Mouse (Mus musculus) ovary, adult 18-20 months (tissue): ENCODE measurements around the gene Ptges.
"Not testable (repeated sequence)": the region's sequence is repeated elsewhere in the genome, so short reads cannot be mapped to it uniquely, and the experiment has no call there.

ENCODE experiments used
- DNase-seq: peaks from one replicate; pipeline ENCODE4 v3.0.0; 2022; ENCODE audit warnings: low spot score, mixed read lengths

Ptges gene

GRCm38 (mm10) chr2:30929483-30930045 is at the start of gene Ptges:
Gene Ptges (minus strand): TSS chr2:30929863.
- peak; percentile 60 for DNase-seq

GRCm38 (mm10) chr2:30967352-30968327 is 38.0 kb upstream of the Ptges start, which contains the start of gene Tor1a:
Gene Tor1a (minus strand): TSS chr2:30967933.
- peak; percentile 81 for DNase-seq

- DNase-seq = no peak
Observed at GRCm38 (mm10) chr2:30966826-30967225, 37.2 kb upstream of the Ptges start.

- DNase-seq = no peak
Observed at GRCm38 (mm10) chr2:30965627-30966026, 36.0 kb upstream of the Ptges start.

GRCm38 (mm10) chr2:30962570-30963254 is 33.0 kb upstream of the Ptges start:
- no peak for DNase-seq

- DNase-seq = no peak
Observed at GRCm38 (mm10) chr2:30959856-30960255, 30.2 kb upstream of the Ptges start.

GRCm38 (mm10) chr2:30958726-30959125 is 29.1 kb upstream of the Ptges start:
- no peak for DNase-seq

- no peak for DNase-seq
Observed at GRCm38 (mm10) chr2:30957511-30957910, 27.8 kb upstream of the Ptges start.

GRCm38 (mm10) chr2:30954797-30955196 is 25.1 kb upstream of the Ptges start:
- no peak for DNase-seq

- DNase-seq = peak; percentile 73
Observed at GRCm38 (mm10) chr2:30952824-30953490, 23.3 kb upstream of the Ptges start, which contains the start of gene Tor1b. Gene Tor1b (plus strand): TSS chr2:30952959.

- DNase-seq = no peak
Observed at GRCm38 (mm10) chr2:30952457-30952823, 22.8 kb upstream of the Ptges start.

- DNase-seq = peak; percentile 48
Observed at GRCm38 (mm10) chr2:30942603-30943011, 12.9 kb upstream of the Ptges start.

- not testable (repeated sequence) for DNase-seq
Observed at GRCm38 (mm10) chr2:30942116-30942515, 12.5 kb upstream of the Ptges start.

GRCm38 (mm10) chr2:30941586-30941985 is 11.9 kb upstream of the Ptges start:
- no peak for DNase-seq

- DNase-seq = no peak
Observed at GRCm38 (mm10) chr2:30938574-30938991, 8.9 kb upstream of the Ptges start.

GRCm38 (mm10) chr2:30937731-30938130 is 8.1 kb upstream of the Ptges start:
- DNase-seq = no peak

GRCm38 (mm10) chr2:30936808-30937207 is 7.1 kb upstream of the Ptges start:
- DNase-seq = no peak

- peak; percentile 48 for DNase-seq
Observed at GRCm38 (mm10) chr2:30933917-30934450, 4.3 kb upstream of the Ptges start.

GRCm38 (mm10) chr2:30933032-30933431 is 3.4 kb upstream of the Ptges start:
- no peak for DNase-seq

- DNase-seq = no peak
Observed at GRCm38 (mm10) chr2:30931922-30932321, 2.3 kb upstream of the Ptges start.

GRCm38 (mm10) chr2:30930846-30931245 is 1.2 kb upstream of the Ptges start:
- DNase-seq = not testable (repeated sequence)
